Mouse (Mus musculus): Measurements from ENCODE around the gene Bicd2. TPM values are rescaled to one million over a fixed set of nuclear protein-coding genes. Genes with fewer than 3 reads are reported as not detected.

The Bicd2 gene
- total RNA-seq, 1 experiment: 25.5 TPM

GRCm38 (mm10) chr13:49394886-49395447 lies 53.6 kb downstream of the Bicd2 start:
- in situ Hi-C loops (cut with MboI; ENCODE audit: low sequenced_read_pairs in 2 of 2, unreplicated experiment in 2 of 2): no loop called here
- Histone ChIP-seq H3K4me3 (ENCODE audit: insufficient read depth in 1 of 2, low read depth in 1 of 2, low read length in 2 of 2, poor library complexity in 1 of 2, severe bottlenecking in 1 of 2) (no peak overlapping the region), H3K9ac (ENCODE audit: insufficient read depth, low read depth, low read length, poor library complexity, severe bottlenecking) (no peak overlapping the region), H3K36me3 (ENCODE audit: control insufficient read depth, insufficient read depth, low read length, poor library complexity, severe bottlenecking) (no peaks in the 10 kb centered on the region), H3K9me3 (ENCODE audit: control insufficient read depth, insufficient read depth, low read depth, low read length) (no peaks in the 10 kb centered on the region), H3K4me1 (ENCODE audit: control insufficient read depth in 2 of 2, insufficient read depth in 2 of 2, low read length in 2 of 2, poor library complexity in 1 of 2) (no peaks in the 10 kb centered on the region), H3K27ac (ENCODE audit: insufficient read depth, low read depth, low read length, poor library complexity, severe bottlenecking) (no peak overlapping the region)
- TF ChIP-seq MAFK (IDR thresholded peaks at IDR 0.05; ENCODE audit: insufficient read depth, low read depth, low read length) (no peak), CHD2 (IDR thresholded peaks at IDR 0.05; ENCODE audit: low read depth, low read length) (no peak), HCFC1 (IDR thresholded peaks at IDR 0.05; ENCODE audit: borderline replicate concordance, insufficient read depth, low read length) (no peak), ZC3H11A (IDR thresholded peaks at IDR 0.05; ENCODE audit: borderline replicate concordance, low read depth, low read length) (no peak)
- DNase-seq (ENCODE audit: low read depth, low spot score): no peak

GRCm38 (mm10) chr13:49396798-49397197 lies 55.4 kb downstream of the Bicd2 start:
- H3K9ac ChIP-seq (ENCODE audit: insufficient read depth, low read depth, low read length, poor library complexity, severe bottlenecking): no peak overlapping the region
- in situ Hi-C loops (cut with MboI; ENCODE audit: low sequenced_read_pairs in 2 of 2, unreplicated experiment in 2 of 2): no loop called here
- no peak for DNase-seq (ENCODE audit: low read depth, low spot score)
- no peak overlapping the region for H3K27ac ChIP-seq (ENCODE audit: insufficient read depth, low read depth, low read length, poor library complexity, severe bottlenecking)
- no peak for TF ChIP-seq ZC3H11A (IDR thresholded peaks at IDR 0.05; ENCODE audit: borderline replicate concordance, low read depth, low read length)
- no peak for TF ChIP-seq HCFC1 (IDR thresholded peaks at IDR 0.05; ENCODE audit: borderline replicate concordance, insufficient read depth, low read length)
- no peak for TF ChIP-seq MAFK (IDR thresholded peaks at IDR 0.05; ENCODE audit: insufficient read depth, low read depth, low read length)
- no peak for TF ChIP-seq ZNF384 (IDR thresholded peaks at IDR 0.05; ENCODE audit: low read depth, low read length)
- no peak for TF ChIP-seq CHD2 (IDR thresholded peaks at IDR 0.05; ENCODE audit: low read depth, low read length)
- H3K36me3 ChIP-seq (ENCODE audit: control insufficient read depth, insufficient read depth, low read length, poor library complexity, severe bottlenecking): no peaks in the 10 kb centered on the region
- no peak overlapping the region for H3K4me3 ChIP-seq (ENCODE audit: insufficient read depth in 1 of 2, low read depth in 1 of 2, low read length in 2 of 2, poor library complexity in 1 of 2, severe bottlenecking in 1 of 2)
- H3K4me1 ChIP-seq (ENCODE audit: control insufficient read depth in 2 of 2, insufficient read depth in 2 of 2, low read length in 2 of 2, poor library complexity in 1 of 2): no peaks in the 10 kb centered on the region
- H3K9me3 ChIP-seq (ENCODE audit: control insufficient read depth, insufficient read depth, low read depth, low read length): no peaks in the 10 kb centered on the region

DNA sequence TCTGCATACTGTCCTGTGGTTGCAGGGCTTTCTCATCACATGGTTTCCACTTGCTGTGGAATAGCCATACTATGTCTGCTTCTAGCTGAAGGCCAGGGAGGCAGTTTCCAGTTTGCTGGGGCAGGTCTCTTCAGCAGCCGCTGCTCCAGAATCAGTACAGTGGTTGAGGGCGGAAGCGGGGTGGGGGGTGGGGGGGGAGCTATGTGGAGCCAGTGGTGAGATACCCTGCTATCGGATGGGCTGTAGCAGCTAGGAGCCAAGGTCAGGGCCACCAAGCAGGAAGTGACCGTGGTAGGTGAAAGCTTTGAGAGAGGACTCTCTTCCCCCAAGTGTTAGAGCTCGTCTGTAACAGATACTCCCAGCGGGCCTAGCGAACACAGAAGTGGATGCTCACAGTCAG lies 56.8 kb downstream of the Bicd2 start:
- Histone ChIP-seq H3K4me3 (ENCODE audit: insufficient read depth in 1 of 2, low read depth in 1 of 2, low read length in 2 of 2, poor library complexity in 1 of 2, severe bottlenecking in 1 of 2) (no peak overlapping the region), H3K9ac (ENCODE audit: insufficient read depth, low read depth, low read length, poor library complexity, severe bottlenecking) (no peak overlapping the region), H3K9me3 (ENCODE audit: control insufficient read depth, insufficient read depth, low read depth, low read length) (no peaks in the 10 kb centered on the region), H3K36me3 (ENCODE audit: control insufficient read depth, insufficient read depth, low read length, poor library complexity, severe bottlenecking) (no peaks in the 10 kb centered on the region), H3K4me1 (ENCODE audit: control insufficient read depth in 2 of 2, insufficient read depth in 2 of 2, low read length in 2 of 2, poor library complexity in 1 of 2) (no peaks in the 10 kb centered on the region), H3K27ac (ENCODE audit: insufficient read depth, low read depth, low read length, poor library complexity, severe bottlenecking) (no peak overlapping the region)
- no peak for DNase-seq (ENCODE audit: low read depth, low spot score)
- in situ Hi-C loops (cut with MboI; ENCODE audit: low sequenced_read_pairs in 2 of 2, unreplicated experiment in 2 of 2): no loop called here
- no peak for TF ChIP-seq ZNF384 (IDR thresholded peaks at IDR 0.05; ENCODE audit: low read depth, low read length)
- no peak for TF ChIP-seq CHD2 (IDR thresholded peaks at IDR 0.05; ENCODE audit: low read depth, low read length)
- no peak for TF ChIP-seq MAFK (IDR thresholded peaks at IDR 0.05; ENCODE audit: insufficient read depth, low read depth, low read length)
- TF ChIP-seq HCFC1 (IDR thresholded peaks at IDR 0.05; ENCODE audit: borderline replicate concordance, insufficient read depth, low read length): no peak
- TF ChIP-seq ZC3H11A (IDR thresholded peaks at IDR 0.05; ENCODE audit: borderline replicate concordance, low read depth, low read length): no peak

DNA sequence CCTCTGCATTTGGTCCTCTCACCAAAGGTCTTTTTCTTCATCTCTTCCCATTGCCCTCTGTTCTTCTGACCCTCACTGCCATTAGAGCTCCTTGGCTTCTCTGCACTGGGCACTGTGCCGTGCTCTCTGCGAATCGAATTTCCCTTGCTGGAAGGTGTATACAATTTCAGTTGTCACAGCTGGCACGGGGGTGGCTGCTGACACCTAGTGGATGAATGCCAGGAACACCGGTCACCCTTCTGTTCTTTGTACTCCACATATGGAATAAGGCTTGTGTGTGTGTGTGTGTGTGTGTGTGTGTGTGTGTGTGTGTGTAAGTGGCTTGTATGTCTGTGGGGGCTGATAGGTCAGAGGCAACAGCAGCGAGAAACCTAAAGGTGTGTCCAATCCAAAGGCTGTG lies 58.8 kb downstream of the Bicd2 start:
- TF ChIP-seq MAFK (IDR thresholded peaks at IDR 0.05; ENCODE audit: insufficient read depth, low read depth, low read length) (no peak), CHD2 (IDR thresholded peaks at IDR 0.05; ENCODE audit: low read depth, low read length) (no peak), HCFC1 (IDR thresholded peaks at IDR 0.05; ENCODE audit: borderline replicate concordance, insufficient read depth, low read length) (no peak), ZC3H11A (IDR thresholded peaks at IDR 0.05; ENCODE audit: borderline replicate concordance, low read depth, low read length) (no peak), ZNF384 (IDR thresholded peaks at IDR 0.05; ENCODE audit: low read depth, low read length) (no peak)
- in situ Hi-C loops (cut with MboI; ENCODE audit: low sequenced_read_pairs in 2 of 2, unreplicated experiment in 2 of 2): no loop called here
- no peak for DNase-seq (ENCODE audit: low read depth, low spot score)

DNA sequence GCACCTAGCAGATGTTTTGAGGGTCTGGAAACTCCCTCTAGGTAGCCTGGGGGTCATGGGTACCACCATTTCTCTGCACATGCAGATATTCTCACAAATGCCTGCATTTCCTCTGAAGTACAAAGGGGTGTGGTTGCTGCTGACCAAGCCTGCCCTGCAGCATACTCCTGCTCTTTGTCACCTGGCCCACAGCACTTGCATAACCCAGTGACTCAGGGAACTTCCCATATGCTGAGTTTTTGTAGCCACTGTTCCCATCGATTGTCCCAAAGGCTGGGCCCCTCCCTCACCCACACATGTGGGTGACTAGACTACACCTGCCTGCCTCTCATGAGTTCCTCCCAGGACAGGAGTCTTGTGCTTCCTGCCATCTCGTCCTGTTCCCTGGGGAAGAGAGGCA lies 61.2 kb downstream of the Bicd2 start:
- no peaks in the 10 kb centered on the region; a peak in 1 of 4 replicates for H3K4me1 ChIP-seq (ENCODE audit: control insufficient read depth in 2 of 2, insufficient read depth in 2 of 2, low read length in 2 of 2, poor library complexity in 1 of 2)
- no peak overlapping the region for H3K27ac ChIP-seq (ENCODE audit: insufficient read depth, low read depth, low read length, poor library complexity, severe bottlenecking)
- H3K9me3 ChIP-seq (ENCODE audit: control insufficient read depth, insufficient read depth, low read depth, low read length): no peaks in the 10 kb centered on the region
- H3K9ac ChIP-seq (ENCODE audit: insufficient read depth, low read depth, low read length, poor library complexity, severe bottlenecking): no peak overlapping the region
- TF ChIP-seq HCFC1 (IDR thresholded peaks at IDR 0.05; ENCODE audit: borderline replicate concordance, insufficient read depth, low read length) (no peak), MAFK (IDR thresholded peaks at IDR 0.05; ENCODE audit: insufficient read depth, low read depth, low read length) (no peak), ZC3H11A (IDR thresholded peaks at IDR 0.05; ENCODE audit: borderline replicate concordance, low read depth, low read length) (no peak), ZNF384 (IDR thresholded peaks at IDR 0.05; ENCODE audit: low read depth, low read length) (no peak), CHD2 (IDR thresholded peaks at IDR 0.05; ENCODE audit: low read depth, low read length) (no peak)
- DNase-seq (ENCODE audit: low read depth, low spot score): no peak
- H3K36me3 ChIP-seq (ENCODE audit: control insufficient read depth, insufficient read depth, low read length, poor library complexity, severe bottlenecking): no peaks in the 10 kb centered on the region
- in situ Hi-C loops (cut with MboI; ENCODE audit: low sequenced_read_pairs in 2 of 2, unreplicated experiment in 2 of 2): no loop called here
- H3K4me3 ChIP-seq (ENCODE audit: insufficient read depth in 1 of 2, low read depth in 1 of 2, low read length in 2 of 2, poor library complexity in 1 of 2, severe bottlenecking in 1 of 2): no peak overlapping the region

More for the DNA sequence above, 58.8 kb downstream of the Bicd2 start:
- Histone ChIP-seq H3K4me3 (ENCODE audit: insufficient read depth in 1 of 2, low read depth in 1 of 2, low read length in 2 of 2, poor library complexity in 1 of 2, severe bottlenecking in 1 of 2) (no peak overlapping the region), H3K36me3 (ENCODE audit: control insufficient read depth, insufficient read depth, low read length, poor library complexity, severe bottlenecking) (no peaks in the 10 kb centered on the region), H3K4me1 (ENCODE audit: control insufficient read depth in 2 of 2, insufficient read depth in 2 of 2, low read length in 2 of 2, poor library complexity in 1 of 2) (no peaks in the 10 kb centered on the region; a peak in 1 of 4 replicates), H3K9ac (ENCODE audit: insufficient read depth, low read depth, low read length, poor library complexity, severe bottlenecking) (no peak overlapping the region), H3K27ac (ENCODE audit: insufficient read depth, low read depth, low read length, poor library complexity, severe bottlenecking) (no peak overlapping the region), H3K9me3 (ENCODE audit: control insufficient read depth, insufficient read depth, low read depth, low read length) (no peaks in the 10 kb centered on the region)
